Mouse (Mus musculus): ENCODE measurements around the gene Ptk7. TPM values are rescaled to one million over a fixed set of nuclear protein-coding genes. Genes with fewer than 3 reads are reported as not detected.
A peak's percentile ranks its signal among the peaks of the same experiment; 100 is the strongest.

Gene Ptk7
- polyA plus RNA-seq (2012; rRNA removed), result 6.6 and 6.8 TPM in 2 replicates

GRCm38 (mm10) chr17:46628791-46629684 is at the start of gene Ptk7:
Gene Ptk7 (minus strand): TSS chr17:46629504.
- H3K27me3 ChIP-seq (ENCODE audit: control insufficient read depth, insufficient read depth, low read length), result no peaks in the 10 kb centered on the region
- 1% methylated on average over 87 of the region's 90 CpGs for WGBS
- peak within 1 kb of the TSS; percentile 77 for H3K4me3 ChIP-seq (ENCODE audit: low read depth, low read length)
- peaks cover 5% of the 10 kb centered on the region for H3K4me1 ChIP-seq (ENCODE audit: control insufficient read depth, insufficient read depth, insufficient read length, low read length)
- H3K27ac ChIP-seq (ENCODE audit: insufficient read depth, low read depth, low read length), result peak within 1 kb of the TSS; percentile 44; the same call in 1 of the 2 replicates
- TF ChIP-seq CTCF (IDR thresholded peaks at IDR 0.05; ENCODE audit: extremely low read depth, insufficient read length, insufficient replicate concordance, low read depth, low read length) (no peak), POLR2A (IDR thresholded peaks at IDR 0.05; ENCODE audit: low read depth, low read length) (0 out of 2 replicates have a peak, but pooled peaks have one; percentile 24)
- H3K36me3 ChIP-seq (ENCODE audit: control insufficient read depth, insufficient read depth, low read length), result peaks cover 31% of the 10 kb centered on the region

DNA sequence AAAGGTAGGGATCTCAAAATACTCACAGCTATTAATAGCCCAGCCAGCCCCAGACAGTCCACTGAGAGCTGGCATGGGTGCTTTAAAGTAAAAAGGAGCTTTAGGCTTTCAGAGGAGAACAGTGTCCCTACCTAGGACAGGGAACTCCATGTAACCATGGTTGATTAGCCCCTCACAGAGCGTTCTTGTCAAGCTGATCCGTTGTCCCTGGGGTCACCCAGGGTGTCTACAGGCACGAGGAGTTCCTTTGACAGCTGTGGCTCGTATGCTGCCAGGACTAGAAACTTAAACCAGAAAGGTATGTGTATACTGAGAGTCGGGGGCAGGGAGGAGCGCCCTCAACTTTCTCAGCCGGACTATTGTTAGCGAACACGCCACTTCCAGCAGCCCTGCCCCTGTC is 49.6 kb upstream of the Ptk7 start:
- Histone ChIP-seq H3K4me3 (ENCODE audit: low read depth, low read length) (no peak overlapping the region), H3K4me1 (ENCODE audit: control insufficient read depth, insufficient read depth, insufficient read length, low read length) (peaks cover 18% of the 10 kb centered on the region), H3K36me3 (ENCODE audit: control insufficient read depth, insufficient read depth, low read length) (peaks cover 31% of the 10 kb centered on the region), H3K27me3 (ENCODE audit: control insufficient read depth, insufficient read depth, low read length) (no peaks in the 10 kb centered on the region), H3K27ac (ENCODE audit: insufficient read depth, low read depth, low read length) (no peak overlapping the region)
- TF ChIP-seq CTCF (IDR thresholded peaks at IDR 0.05; ENCODE audit: extremely low read depth, insufficient read length, insufficient replicate concordance, low read depth, low read length) (no peak), POLR2A (IDR thresholded peaks at IDR 0.05; ENCODE audit: low read depth, low read length) (no peak)
- WGBS, result 65% methylated on average over 9 of the region's 9 CpGs

DNA sequence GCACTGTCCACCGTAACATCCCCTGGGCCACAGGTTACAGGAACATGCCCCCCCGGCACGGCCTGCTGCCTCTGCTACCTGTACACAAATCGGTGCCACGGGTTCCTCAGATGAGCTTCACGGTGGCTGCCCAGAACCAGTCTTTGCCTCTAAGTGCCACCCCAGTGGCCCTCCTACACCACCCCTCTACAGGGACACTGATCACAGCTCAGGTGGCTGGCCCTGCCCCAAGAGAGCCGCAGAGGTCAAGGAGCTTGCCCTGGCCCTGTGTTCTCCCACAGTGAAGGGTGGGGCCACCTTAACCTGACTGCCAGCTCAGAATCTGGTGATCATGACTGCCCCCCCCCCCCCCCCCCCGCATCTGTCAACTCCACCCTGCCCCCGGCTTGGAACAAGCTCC is 49.1 kb upstream of the Ptk7 start, which contains the start of gene Mea1:
Gene Mea1 (plus strand): TSS at position 378 of the 400 bp plus-strand sequence.
- Histone ChIP-seq H3K36me3 (ENCODE audit: control insufficient read depth, insufficient read depth, low read length) (peaks cover 26% of the 10 kb centered on the region), H3K4me3 (ENCODE audit: low read depth, low read length) (peak within 1 kb of the TSS; percentile 18), H3K27me3 (ENCODE audit: control insufficient read depth, insufficient read depth, low read length) (no peaks in the 10 kb centered on the region), H3K4me1 (ENCODE audit: control insufficient read depth, insufficient read depth, insufficient read length, low read length) (peaks cover 18% of the 10 kb centered on the region), H3K27ac (ENCODE audit: insufficient read depth, low read depth, low read length) (no peak within 1 kb of the TSS)
- no peak for TF ChIP-seq POLR2A (IDR thresholded peaks at IDR 0.05; ENCODE audit: low read depth, low read length)
- no peak for TF ChIP-seq CTCF (IDR thresholded peaks at IDR 0.05; ENCODE audit: extremely low read depth, insufficient read length, insufficient replicate concordance, low read depth, low read length)
- WGBS, result 84% methylated on average over 9 of the region's 9 CpGs

GRCm38 (mm10) chr17:46674530-46675283 is 45.4 kb upstream of the Ptk7 start:
- Histone ChIP-seq H3K4me3 (ENCODE audit: low read depth, low read length) (peak overlapping the region; percentile 99), H3K27ac (ENCODE audit: insufficient read depth, low read depth, low read length) (0 out of 2 replicates have a peak overlapping the region, but pooled peaks have one; percentile 21), H3K4me1 (ENCODE audit: control insufficient read depth, insufficient read depth, insufficient read length, low read length) (peaks cover 13% of the 10 kb centered on the region), H3K36me3 (ENCODE audit: control insufficient read depth, insufficient read depth, low read length) (peaks cover 31% of the 10 kb centered on the region), H3K27me3 (ENCODE audit: control insufficient read depth, insufficient read depth, low read length) (no peaks in the 10 kb centered on the region)
- TF ChIP-seq CTCF (IDR thresholded peaks at IDR 0.05; ENCODE audit: extremely low read depth, insufficient read length, insufficient replicate concordance, low read depth, low read length) (no peak), POLR2A (IDR thresholded peaks at IDR 0.05; ENCODE audit: low read depth, low read length) (no peak)
- 26% methylated on average over 15 of the region's 15 CpGs for WGBS

DNA sequence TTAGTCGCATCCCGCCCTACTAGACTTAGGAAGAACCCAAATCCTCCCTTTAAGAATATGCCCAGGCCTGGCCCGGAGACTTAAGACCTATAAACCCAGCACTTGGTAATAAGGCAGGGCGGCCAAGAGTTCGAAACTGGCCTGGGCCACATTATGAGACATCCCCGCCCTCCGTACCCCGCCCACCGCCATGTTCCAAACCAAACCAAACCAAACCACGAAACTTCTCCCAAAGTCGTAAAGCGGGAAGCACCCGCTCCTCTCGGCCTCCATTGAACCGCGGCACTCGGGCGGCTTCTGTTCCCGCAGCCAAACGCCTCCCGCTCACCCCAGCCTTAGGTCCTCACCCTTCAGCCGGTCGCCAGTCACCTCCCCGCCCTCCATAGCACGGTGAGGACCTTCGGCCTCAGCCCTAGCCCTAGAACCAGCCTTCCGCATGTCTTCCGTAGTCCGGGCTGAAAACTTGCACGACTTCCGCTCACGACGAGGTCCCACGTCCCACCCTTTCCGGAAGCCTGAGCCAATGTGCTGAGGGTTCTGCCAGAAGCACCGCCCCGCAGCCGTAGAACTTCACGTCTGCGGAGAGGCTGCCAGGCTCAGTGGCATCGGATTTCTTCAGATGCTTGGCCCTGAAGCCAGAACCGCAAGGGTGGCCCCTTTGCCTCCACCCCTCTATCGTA is 44.7 kb upstream of the Ptk7 start, which contains the start of gene Rrp36:
Gene Rrp36 (minus strand): TSS at position 503 of the 680 bp plus-strand sequence.
- TF ChIP-seq POLR2A (IDR thresholded peaks at IDR 0.05; ENCODE audit: low read depth, low read length), result peak; percentile 61; the same call in 1 of the 2 replicates
- no peak for TF ChIP-seq CTCF (IDR thresholded peaks at IDR 0.05; ENCODE audit: extremely low read depth, insufficient read length, insufficient replicate concordance, low read depth, low read length)
- Histone ChIP-seq H3K4me3 (ENCODE audit: low read depth, low read length) (peak within 1 kb of the TSS; percentile 99), H3K36me3 (ENCODE audit: control insufficient read depth, insufficient read depth, low read length) (peaks cover 37% of the 10 kb centered on the region), H3K27me3 (ENCODE audit: control insufficient read depth, insufficient read depth, low read length) (no peaks in the 10 kb centered on the region), H3K27ac (ENCODE audit: insufficient read depth, low read depth, low read length) (peak within 1 kb of the TSS; percentile 88), H3K4me1 (ENCODE audit: control insufficient read depth, insufficient read depth, insufficient read length, low read length) (peaks cover 9% of the 10 kb centered on the region)
- under 1% methylated on average over 43 of the region's 43 CpGs for WGBS

DNA sequence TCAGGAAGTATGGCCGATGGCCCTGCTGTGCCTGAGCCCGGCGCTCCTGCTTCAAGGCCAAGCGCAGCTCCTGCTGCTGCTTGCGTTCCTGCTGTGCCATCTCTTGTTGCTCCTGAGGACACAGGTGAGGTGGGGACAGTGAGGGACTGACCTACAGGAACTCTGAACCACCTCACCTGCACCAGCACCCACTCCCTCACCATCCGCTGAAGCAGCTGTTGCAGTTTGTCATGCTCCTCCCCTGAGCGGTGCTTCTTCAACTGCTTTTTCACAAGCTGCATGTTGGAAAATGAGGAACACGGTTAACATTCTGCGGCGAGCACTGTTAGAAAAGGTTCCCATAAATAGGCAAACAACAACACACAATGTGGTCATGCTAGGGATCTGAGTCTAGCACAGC is 40.6 kb upstream of the Ptk7 start:
- 96% methylated on average over 10 of the region's 10 CpGs for WGBS
- no peak overlapping the region for H3K27ac ChIP-seq (ENCODE audit: insufficient read depth, low read depth, low read length)
- H3K4me3 ChIP-seq (ENCODE audit: low read depth, low read length), result no peak overlapping the region
- H3K36me3 ChIP-seq (ENCODE audit: control insufficient read depth, insufficient read depth, low read length), result peaks cover 28% of the 10 kb centered on the region
- H3K27me3 ChIP-seq (ENCODE audit: control insufficient read depth, insufficient read depth, low read length), result no peaks in the 10 kb centered on the region
- no peak for TF ChIP-seq CTCF (IDR thresholded peaks at IDR 0.05; ENCODE audit: extremely low read depth, insufficient read length, insufficient replicate concordance, low read depth, low read length)
- TF ChIP-seq POLR2A (IDR thresholded peaks at IDR 0.05; ENCODE audit: low read depth, low read length), result no peak
- H3K4me1 ChIP-seq (ENCODE audit: control insufficient read depth, insufficient read depth, insufficient read length, low read length), result peaks cover 5% of the 10 kb centered on the region

Measured in small intestine, adult 2 months (tissue).